Mouse (Mus musculus) Patski (cell line): Measurements from ENCODE around the gene Pex14. TPM values are rescaled to one million over a fixed set of nuclear protein-coding genes. Genes with fewer than 3 reads are reported as not detected.

Source experiments
- ATAC-seq: fragments of 100-300 bp; one replicate; pipeline ENCODE4 v1.8.0; 2021
- CTCF ChIA-PET: fragments of 350-600 bp; sonication (Branson Sonifier 250); formaldehyde crosslinking; loops from one replicate; lab custom pipeline; 2022; ENCODE audit warnings: inconsistent platforms; lab: Charles Lee
- POLR2A ChIA-PET: fragments of 350-600 bp; sonication (Branson Sonifier 250); formaldehyde crosslinking; loops from one replicate; lab custom pipeline; 2022; ENCODE audit warnings: antibody characterized with exemption, inconsistent platforms; lab: Charles Lee
- DNase-seq: peaks from one replicate; pipeline ENCODE4 v3.0.0-alpha.2; 2011; ENCODE audit warnings: low read depth, low spot score
- H3K27me3 ChIP-seq: fragments of 371-371 bp; one replicate; pipeline ENCODE4 v1.5.1; 2021
- CTCF ChIP-seq: fragments of 100-300 bp; IDR thresholded peaks from one replicate; pipeline ENCODE4 v1.5.1; 2021
- in situ Hi-C: fragments of 300-500 bp; cut with MboI; formaldehyde crosslinking; loops from 3 replicates; pipeline ENCODE4 v1.11.1; 2018; ENCODE audit warnings: low pct_unique_long_range_greater_than_20kb, mixed read lengths
- polyA plus RNA-seq: library from polyadenylated mRNA; unstranded; gene quantifications from one replicate; pipeline ENCODE4 v1.2.3, GENCODE M21; 2021

The Pex14 gene
- polyA plus RNA-seq, result 41.3 TPM

GRCm38 (mm10) chr4:149099369-149100017 is at the start of gene Pex14:
Gene Pex14, minus strand, starts transcription at chr4:149099876.
- no peak for DNase-seq
- TF ChIP-seq CTCF, result no peak
- no peak for ATAC-seq
- in situ Hi-C loops, result no loop called here
- no peaks in the 10 kb centered on the region for H3K27me3 ChIP-seq
- ChIA-PET POLR2A (no interaction called here), CTCF (no interaction called here)

- H3K27me3 ChIP-seq, result no peaks in the 10 kb centered on the region
- ATAC-seq (no peak), DNase-seq (no peak)
- ChIA-PET POLR2A (no interaction called here), CTCF (no interaction called here)
- in situ Hi-C loops, result loop anchor here (10.0 kb wide), 2 partner anchors 396 to 456 kb away; no protein-coding TSS in a partner anchor
- TF ChIP-seq CTCF, result no peak
These were observed 49.5 kb upstream of the Pex14 start for GRCm38 (mm10) chr4:149149196-149149595.

- ATAC-seq (no peak), DNase-seq (no peak)
- H3K27me3 ChIP-seq, result no peaks in the 10 kb centered on the region
- in situ Hi-C loops, result loop anchor here (10.0 kb wide), 2 partner anchors 397 to 457 kb away; no protein-coding TSS in a partner anchor
- CTCF ChIA-PET, result interaction anchor here (1.2 kb wide), 1 partner anchor 35 kb away, joined by 4 read pairs; no protein-coding TSS in a partner anchor
- POLR2A ChIA-PET, result no interaction called here
- no peak for TF ChIP-seq CTCF
These were observed 48.4 kb upstream of the Pex14 start for GRCm38 (mm10) chr4:149148084-149148483.

- DNase-seq, result no peak
- no peak for ATAC-seq
- TF ChIP-seq CTCF, result no peak
- in situ Hi-C loops, result loop anchor here (10.0 kb wide), 2 partner anchors 397 to 457 kb away; no protein-coding TSS in a partner anchor
- no peaks in the 10 kb centered on the region for H3K27me3 ChIP-seq
- CTCF ChIA-PET, result interaction anchor here (1.2 kb wide), 1 partner anchor 35 kb away, joined by 4 read pairs; no protein-coding TSS in a partner anchor
- POLR2A ChIA-PET, result no interaction called here
These were observed 47.9 kb upstream of the Pex14 start for GRCm38 (mm10) chr4:149147528-149147927.

GRCm38 (mm10) chr4:149145151-149145550 is 45.5 kb upstream of the Pex14 start:
- ATAC-seq (no peak), DNase-seq (no peak)
- no peak for TF ChIP-seq CTCF
- CTCF ChIA-PET, result interaction anchor here (0.6 to 1.7 kb wide), 16 partner anchors 10 to 301 kb away, joined by 3 to 9 read pairs (median 4); partner anchors contain the start of gene Kif1b
- H3K27me3 ChIP-seq, result no peaks in the 10 kb centered on the region
- POLR2A ChIA-PET, result no interaction called here
- in situ Hi-C loops, result loop anchor here (10.0 kb wide), 2 partner anchors 400 to 460 kb away; no protein-coding TSS in a partner anchor

- in situ Hi-C loops, result loop anchor here (10.0 kb wide), 2 partner anchors 400 to 460 kb away; no protein-coding TSS in a partner anchor
- ATAC-seq (no peak), DNase-seq (no peak)
- ChIA-PET CTCF (interaction anchor here (0.6 to 1.7 kb wide), 19 partner anchors 11 to 301 kb away, joined by 3 to 9 read pairs (median 4); partner anchors contain the start of gene Kif1b), POLR2A (no interaction called here)
- TF ChIP-seq CTCF, result peak; percentile 68
- no peaks in the 10 kb centered on the region for H3K27me3 ChIP-seq
These were observed 44.8 kb upstream of the Pex14 start for GRCm38 (mm10) chr4:149144459-149144858.

- ATAC-seq (no peak), DNase-seq (no peak)
- in situ Hi-C loops, result loop anchor here (10.0 kb wide), 2 partner anchors 401 to 461 kb away; no protein-coding TSS in a partner anchor
- no peak for TF ChIP-seq CTCF
- H3K27me3 ChIP-seq, result no peaks in the 10 kb centered on the region
- ChIA-PET CTCF (interaction anchor here (1.2 to 1.7 kb wide), 6 partner anchors 12 to 176 kb away, joined by 4 to 9 read pairs (median 6); no protein-coding TSS in a partner anchor), POLR2A (no interaction called here)
These were observed 43.9 kb upstream of the Pex14 start for GRCm38 (mm10) chr4:149143594-149143993.

GRCm38 (mm10) chr4:149138515-149138914 is 38.8 kb upstream of the Pex14 start:
- in situ Hi-C loops, result loop anchor here (5.0 kb wide), 1 partner anchor 61 kb away; no protein-coding TSS in a partner anchor
- CTCF ChIA-PET, result no interaction called here

GRCm38 (mm10) chr4:149136982-149137770 is 37.5 kb upstream of the Pex14 start, which contains the start of gene Cenps:
Gene Cenps, minus strand, starts transcription at chr4:149137629.
- ChIA-PET CTCF (interaction anchor here (1.0 to 1.5 kb wide), 2 partner anchors 9 to 60 kb away, joined by 3 to 8 read pairs; no protein-coding TSS in a partner anchor), POLR2A (no interaction called here)
- peak; percentile 99 for TF ChIP-seq CTCF
- H3K27me3 ChIP-seq, result no peaks in the 10 kb centered on the region
- ATAC-seq, result peak; percentile 76
- in situ Hi-C loops, result loop anchor here (5.0 kb wide), 1 partner anchor 60 kb away; no protein-coding TSS in a partner anchor
- peak; percentile 53 for DNase-seq

More at GRCm38 (mm10) chr4:149138515-149138914, 38.8 kb upstream of the Pex14 start:
- H3K27me3 ChIP-seq, result no peaks in the 10 kb centered on the region
- no peak for TF ChIP-seq CTCF
- no peak for ATAC-seq
- DNase-seq, result no peak
- POLR2A ChIA-PET, result no interaction called here
